ENCODE assay signal across 18 mouse cellular contexts in genomic region chr1:60941056-60942048, GRCm38 (mm10). TPM values are rescaled to one million over a fixed set of nuclear protein-coding genes. Genes with fewer than 3 reads are reported as not detected.
DNase-seq lines count a peak whose midpoint lies in the region; ATAC-seq and TF ChIP-seq lines count a peak whose summit lies in the region.
"Had no signal": no experiment of that assay in that cellular context is flagged by ENCODE, and none has a peak within 500 bp of the region (broad histone marks: within the 10 kb centered on the region; RNA-seq: fewer than 3 reads in every experiment).

No protein-coding gene starts in this region.

- no peaks in the 10 kb centered on the region for H3K9me3 ChIP-seq in CH12.LX (replicated peaks; ENCODE audit: low read length)
- H3K9me3 ChIP-seq in embryonic facial prominence, embryonic 15.5 days (replicated peaks), result no peaks in the 10 kb centered on the region
- H3K9me3 ChIP-seq in midbrain, postnatal 0 days (ENCODE audit: low read length), result no peaks in the 10 kb centered on the region
- H3K9me3 ChIP-seq: hindbrain, embryonic 10.5 days; limb, embryonic 15.5 days had no signal

- H3K79me2 ChIP-seq in CH12.LX (replicated peaks; ENCODE audit: control insufficient read depth, extremely low read depth, insufficient read depth, poor library complexity, severe bottlenecking), result no peaks in the 10 kb centered on the region

- H3K36me3 ChIP-seq in CH12.LX (replicated peaks in 1 of 2; ENCODE audit: control insufficient read depth in 1 of 2, insufficient read depth in 1 of 2, low read length in 1 of 2), result no peaks in the 10 kb centered on the region
- H3K36me3 ChIP-seq in embryonic facial prominence, embryonic 15.5 days, result no peaks in the 10 kb centered on the region
- H3K36me3 ChIP-seq in small intestine, adult 2 months (ENCODE audit: control insufficient read depth, insufficient read depth, low read length), result no peaks in the 10 kb centered on the region
- no peaks in the 10 kb centered on the region for H3K36me3 ChIP-seq in midbrain, postnatal 0 days (ENCODE audit: insufficient read depth, low read length)
- H3K36me3 ChIP-seq: hindbrain, embryonic 10.5 days; limb, embryonic 15.5 days had no signal

- peak overlapping the region; percentile 93 for H3K4me2 ChIP-seq in CH12.LX (ENCODE audit: insufficient read depth, low read depth, poor library complexity, severe bottlenecking)
- no peak overlapping the region for H3K4me2 ChIP-seq in embryonic facial prominence, embryonic 15.5 days (replicated peaks)
- H3K4me2 ChIP-seq in midbrain, postnatal 0 days (ENCODE audit: low read depth, low read length, poor library complexity, severe bottlenecking), result no peak overlapping the region
- H3K4me2 ChIP-seq: limb, embryonic 15.5 days had no signal

- peak overlapping the region; percentile 99 for H3K27ac ChIP-seq in CH12.LX (ENCODE audit: insufficient read depth, low read depth)
- 0 out of 2 replicates have a peak overlapping the region, but pooled peaks have one; percentile 28 for H3K27ac ChIP-seq in embryonic facial prominence, embryonic 15.5 days (replicated peaks)
- peak overlapping the region; percentile 40; the same call in 1 of the 2 replicates for H3K27ac ChIP-seq in small intestine, adult 2 months (ENCODE audit: insufficient read depth, low read depth, low read length)
- no peak overlapping the region for H3K27ac ChIP-seq in midbrain, postnatal 0 days (ENCODE audit: low read depth, low read length)
- H3K27ac ChIP-seq: hindbrain, embryonic 10.5 days; limb, embryonic 15.5 days had no signal

- dilution Hi-C loops in CH12.LX (cut with MboI; ENCODE audit: extremely low pct_ligation_motif_present, extremely low pct_unique_long_range_greater_than_20kb, low sequenced_read_pairs), result no loop called here

- peak overlapping the region; percentile 61 for H3K9ac ChIP-seq in CH12.LX (ENCODE audit: insufficient read depth, low read depth)
- H3K9ac ChIP-seq in embryonic facial prominence, embryonic 15.5 days, result no peak overlapping the region
- H3K9ac ChIP-seq in midbrain, postnatal 0 days (replicated peaks; ENCODE audit: low read length, poor library complexity, severe bottlenecking), result no peak overlapping the region
- H3K9ac ChIP-seq: limb, embryonic 15.5 days had no signal

- WGBS in embryonic facial prominence, embryonic 15.5 days, result 82% methylated on average over 5 of the region's 5 CpGs
- 76% methylated on average over 5 of the region's 5 CpGs for WGBS in small intestine, adult 2 months
- WGBS in midbrain, postnatal 0 days, result 95% methylated on average over 5 of the region's 5 CpGs

- no peak for TF ChIP-seq CTCF in CH12.LX (conservative IDR thresholded peaks at IDR 0.05 in 1 of 2, IDR thresholded peaks at IDR 0.05 in 1 of 2; ENCODE audit: low read depth in 2 of 2, low read length in 2 of 2)
- TF ChIP-seq CTCF in small intestine, adult 2 months (IDR thresholded peaks at IDR 0.05; ENCODE audit: extremely low read depth, insufficient read length, insufficient replicate concordance, low read depth, low read length), result no peak
- TF ChIP-seq CTCF in midbrain, postnatal 0 days (IDR thresholded peaks at IDR 0.05), result no peak

- no peak overlapping the region for H3K4me3 ChIP-seq in CH12.LX (replicated peaks in 1 of 3; ENCODE audit: low read depth in 2 of 3, low read length in 2 of 3, poor library complexity in 1 of 3)
- H3K4me3 ChIP-seq in embryonic facial prominence, embryonic 15.5 days (replicated peaks), result no peak overlapping the region
- no peak overlapping the region for H3K4me3 ChIP-seq in small intestine, adult 2 months (ENCODE audit: low read depth, low read length)
- no peak overlapping the region for H3K4me3 ChIP-seq in midbrain, postnatal 0 days (ENCODE audit: low read depth, low read length)
- H3K4me3 ChIP-seq: hindbrain, embryonic 10.5 days; limb, embryonic 15.5 days; myocyte had no signal

- TF ChIP-seq RAD21 in CH12.LX (IDR thresholded peaks at IDR 0.05; ENCODE audit: low read depth, low read length), result no peak

- no peak for TF ChIP-seq POLR2A in CH12.LX (IDR thresholded peaks at IDR 0.05; ENCODE audit: low read depth, low read length)
- TF ChIP-seq POLR2A in small intestine, adult 2 months (IDR thresholded peaks at IDR 0.05; ENCODE audit: low read depth, low read length), result no peak

- peak; percentile 15 for DNase-seq in spleen, adult 12 weeks (ENCODE audit: low spot score)
- no peak for DNase-seq in spleen, postnatal 4 days (ENCODE audit: low spot score in 2 of 2)
- DNase-seq in CH12.LX (ENCODE audit: extremely low read depth), result peak; percentile 68
- DNase-seq in midbrain, postnatal 0 days (ENCODE audit: low spot score), result no peak
- DNase-seq in layer of hippocampus, postnatal 14 days (ENCODE audit: low spot score in 2 of 2), result no peak
- DNase-seq: cerebellum, adult 8-10 months; kidney, postnatal 36 days; thymus, postnatal 4 days had no signal

- TF ChIP-seq EP300 in CH12.LX (IDR thresholded peaks at IDR 0.05; ENCODE audit: low read length), result peak; percentile 95

- peaks cover 26 to 84% of the 10 kb centered on the region in 2 experiments for H3K4me1 ChIP-seq in CH12.LX (ENCODE audit: control insufficient read depth in 1 of 2, insufficient read depth in 2 of 2)
- H3K4me1 ChIP-seq in embryonic facial prominence, embryonic 15.5 days, result 0 out of 2 replicates have a peak, but pooled peaks cover under 1% of the 10 kb centered on the region
- H3K4me1 ChIP-seq in small intestine, adult 2 months (ENCODE audit: control insufficient read depth, insufficient read depth, insufficient read length, low read length), result peaks cover 6% of the 10 kb centered on the region
- H3K4me1 ChIP-seq in midbrain, postnatal 0 days (ENCODE audit: insufficient read depth, low read length), result no peaks in the 10 kb centered on the region

- H3K27me3 ChIP-seq in CH12.LX (replicated peaks), result no peaks in the 10 kb centered on the region
- no peaks in the 10 kb centered on the region for H3K27me3 ChIP-seq in embryonic facial prominence, embryonic 15.5 days
- no peaks in the 10 kb centered on the region for H3K27me3 ChIP-seq in small intestine, adult 2 months (ENCODE audit: control insufficient read depth, insufficient read depth, low read length)
- no peaks in the 10 kb centered on the region for H3K27me3 ChIP-seq in midbrain, postnatal 0 days (ENCODE audit: insufficient read depth, low read length)
- H3K27me3 ChIP-seq: limb, embryonic 15.5 days had no signal

- ATAC-seq in embryonic facial prominence, embryonic 15.5 days (ENCODE audit: insufficient number of reproducible peaks, low FRiP score, low TSS enrichment, low read depth), result no peak
- ATAC-seq in midbrain, postnatal 0 days (ENCODE audit: low FRiP score), result no peak

- in situ Hi-C loops in CH12.LX (cut with MboI; ENCODE audit: low pct_ligation_motif_present, low pct_unique_long_range_greater_than_20kb, low sequenced_read_pairs), result loop anchor here (5.0 kb wide), 1 partner anchor 74 kb away; no protein-coding TSS in a partner anchor

TF ChIP-seq in CH12.LX, 34 proteins besides CTCF, POLR2A, EP300 and RAD21:
- TF ChIP-seq BHLHE40 (IDR thresholded peaks at IDR 0.05; ENCODE audit: low read depth, low read length), result 0 out of 2 replicates have a peak, but pooled peaks have one; percentile 18
- no peak for TF ChIP-seq MXI1 (IDR thresholded peaks at IDR 0.05; ENCODE audit: low read depth, low read length)
- peak; percentile 7 for TF ChIP-seq MYC (IDR thresholded peaks at IDR 0.05; ENCODE audit: low read depth, low read length)
- TF ChIP-seq ZMIZ1 (IDR thresholded peaks at IDR 0.05; ENCODE audit: low read depth, low read length), result no peak
- peak; percentile 33; the same call in 1 of the 2 replicates for TF ChIP-seq JUN (IDR thresholded peaks at IDR 0.05; ENCODE audit: insufficient read depth, low read depth, low read length)
- TF ChIP-seq JUND (conservative IDR thresholded peaks at IDR 0.05; ENCODE audit: low read depth, low read length), result peak; percentile 29; the same call in 1 of the 2 replicates
- 0 out of 2 replicates have a peak, but pooled peaks have one; percentile 38 for TF ChIP-seq SIN3A (IDR thresholded peaks at IDR 0.05; ENCODE audit: low read length)
- TF ChIP-seq GABPA (IDR thresholded peaks at IDR 0.05; ENCODE audit: insufficient replicate concordance, low read depth, low read length), result no peak
- peak; percentile 99 for TF ChIP-seq MAFK (IDR thresholded peaks at IDR 0.05; ENCODE audit: insufficient replicate concordance, low read length)
- peak; percentile 15; the same call in 1 of the 2 replicates for TF ChIP-seq HCFC1 (IDR thresholded peaks at IDR 0.05; ENCODE audit: low read depth, low read length)
- peak; percentile 60; the same call in 1 of the 2 replicates for TF ChIP-seq MAZ (IDR thresholded peaks at IDR 0.05; ENCODE audit: low read depth, low read length)
- TF ChIP-seq ZNF384 (IDR thresholded peaks at IDR 0.05; ENCODE audit: low read depth, low read length), result peak; percentile 64
- TF ChIP-seq MEF2A (IDR thresholded peaks at IDR 0.05; ENCODE audit: borderline replicate concordance, low read depth, low read length), result peak; percentile 24; the same call in 1 of the 2 replicates
- TF ChIP-seq RCOR1 (conservative IDR thresholded peaks at IDR 0.05; ENCODE audit: low read depth, low read length), result peak; percentile 76
- peak; percentile 96 for TF ChIP-seq IRF4 (IDR thresholded peaks at IDR 0.05; ENCODE audit: low read depth, low read length)
TF ChIP-seq in CH12.LX: peak in this region for 12.

RNA-seq across cellular contexts. Expression of gene Icos, which starts 36.4 kb away (rescaled TPM):
- total RNA-seq in CH12.LX (2012; rRNA removed), result 0.08 and 0.13 TPM in 2 replicates
- total RNA-seq in CH12.LX (2014; rRNA removed), result not detected in 2 replicates
- polyA plus RNA-seq in CH12.LX (2012; ENCODE audit: insufficient read length, low read depth), result 0.11 TPM in 1 of 2 replicates, not detected in the other
- 0.22 and 0.45 TPM in 2 replicates for polyA plus RNA-seq in embryonic facial prominence, embryonic 15.5 days (2015; fragmentation: Nextera tagmentation; extraction: Ambion mirVana)
- 0.04 and 0.16 TPM in 2 replicates for polyA plus RNA-seq in small intestine, adult 2 months (2012; rRNA removed)
- not detected in 2 replicates for total RNA-seq in midbrain, postnatal 0 days (2014; rRNA removed)
- polyA plus RNA-seq in midbrain, postnatal 0 days (2015; fragmentation: Nextera tagmentation; extraction: Ambion mirVana), result 0.14 and 0.28 TPM in 2 replicates
- under 1 TPM; 0.17 to 0.21 TPM for total RNA-seq in layer of hippocampus, postnatal 14 days (2021)
- total RNA-seq: MEL had no signal
- polyA plus RNA-seq: myocyte had no signal

RNA-seq across cellular contexts. Expression of gene Ctla4, which starts 54.6 kb away (rescaled TPM):
- total RNA-seq in CH12.LX (2012; rRNA removed) (27.4 and 54.7 TPM in 2 replicates), CH12.LX (2014; rRNA removed) (49.8 and 53.7 TPM in 2 replicates)
- 11.6 and 13.1 TPM in 2 replicates for polyA plus RNA-seq in CH12.LX (2012; ENCODE audit: insufficient read length, low read depth)
- polyA plus RNA-seq in embryonic facial prominence, embryonic 15.5 days (2015; fragmentation: Nextera tagmentation; extraction: Ambion mirVana), result not detected in 2 replicates
- 0.30 and 0.77 TPM in 2 replicates for polyA plus RNA-seq in small intestine, adult 2 months (2012; rRNA removed)
- not detected in 2 replicates for total RNA-seq in midbrain, postnatal 0 days (2014; rRNA removed)
- polyA plus RNA-seq in midbrain, postnatal 0 days (2015; fragmentation: Nextera tagmentation; extraction: Ambion mirVana), result not detected in 2 replicates
- total RNA-seq in layer of hippocampus, postnatal 14 days (2021), result not detected
- total RNA-seq: adrenal gland, postnatal 4 days; megakaryocyte-erythroid progenitor cell, adult 5-6 weeks; MEL had no signal
- polyA plus RNA-seq: hindbrain, embryonic 10.5 days; intestine, embryonic 16.5 days; myocyte; stomach, embryonic 14.5 days had no signal

Comparison
In these comparisons a context has a peak if more than half of its experiments do, and no peak if none do; other contexts are left out.
1. DNase-seq: peak in spleen, adult 12 weeks (single experiment) and CH12.LX (single experiment); none in spleen, postnatal 4 days (0 of 2), midbrain, postnatal 0 days (single experiment) and layer of hippocampus, postnatal 14 days (0 of 2).